Mouse (Mus musculus): ENCODE measurements around the gene Timm8a2.
A peak's percentile ranks its signal among the peaks of the same experiment; 100 is the strongest.
"Not testable (repeated sequence)": the region's sequence is repeated elsewhere in the genome, so short reads cannot be mapped to it uniquely, and the experiment has no call there.

Timm8a2 gene

DNA sequence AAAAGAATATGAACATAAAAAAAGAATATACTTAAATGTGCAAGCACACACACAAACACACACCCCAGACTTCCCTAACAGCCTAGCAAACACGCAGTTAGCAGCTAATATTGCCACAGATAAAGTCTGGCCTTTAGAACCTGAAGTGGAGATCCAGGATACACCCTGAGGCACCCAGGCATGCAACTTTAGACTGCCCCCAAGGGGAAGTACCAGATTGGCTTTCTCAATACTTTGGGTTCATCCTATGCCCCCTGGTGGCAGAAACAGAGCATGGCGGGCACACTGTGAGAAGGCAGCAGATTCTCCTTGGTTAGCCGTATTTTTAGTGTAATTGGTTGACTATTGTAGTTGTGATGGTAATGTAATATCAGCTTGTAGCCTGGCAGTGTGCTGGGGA lies 26.2 kb downstream of the Timm8a2 start:
- peak; percentile 77 to 85 for DNase-seq (ENCODE audit: low spot score in 2 of 2)

DNA sequence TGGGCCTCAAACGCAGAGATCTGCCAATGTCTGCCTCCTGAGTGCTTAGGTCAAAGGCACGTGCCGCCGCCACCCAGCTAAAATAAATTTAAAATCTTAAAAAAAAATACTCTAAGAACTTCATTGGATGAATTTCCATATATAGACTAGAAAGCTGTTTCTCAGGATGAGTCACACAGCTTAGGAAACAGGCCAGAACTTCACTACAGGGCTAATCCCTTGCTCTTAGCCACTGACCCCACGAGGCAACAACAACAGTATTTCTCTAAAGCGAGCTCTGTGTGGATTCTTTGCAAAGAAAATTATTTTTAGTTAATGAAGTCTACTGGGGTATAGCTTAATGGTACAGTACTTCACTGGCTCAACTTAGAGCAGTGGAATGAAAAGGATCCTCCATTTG lies 26.9 kb downstream of the Timm8a2 start:
- DNase-seq (ENCODE audit: low spot score in 2 of 2) = no peak

GRCm38 (mm10) chr14:122062411-122063090 lies 28.1 kb downstream of the Timm8a2 start:
- DNase-seq (ENCODE audit: low spot score in 2 of 2) = no peak

DNA sequence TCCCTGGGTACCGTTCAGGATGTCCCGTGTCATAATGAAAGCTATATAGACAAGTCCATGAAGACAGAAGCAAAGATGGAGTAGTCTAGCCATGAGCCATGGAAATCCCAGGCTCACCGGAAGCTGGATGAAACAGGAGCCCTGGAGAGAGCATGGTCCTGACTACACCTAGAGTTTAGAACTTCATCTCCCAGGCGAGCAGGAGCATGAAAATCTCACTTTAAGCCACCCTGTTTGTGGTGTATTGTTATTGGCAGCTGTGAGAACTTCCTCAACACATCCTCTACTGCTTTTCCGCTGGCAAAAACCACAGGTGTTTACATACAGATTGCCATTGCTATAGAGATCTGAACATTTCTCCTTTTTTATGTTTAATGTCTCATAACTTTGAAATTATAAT lies 29.1 kb downstream of the Timm8a2 start:
- no peak for DNase-seq (ENCODE audit: low spot score in 2 of 2)

DNA sequence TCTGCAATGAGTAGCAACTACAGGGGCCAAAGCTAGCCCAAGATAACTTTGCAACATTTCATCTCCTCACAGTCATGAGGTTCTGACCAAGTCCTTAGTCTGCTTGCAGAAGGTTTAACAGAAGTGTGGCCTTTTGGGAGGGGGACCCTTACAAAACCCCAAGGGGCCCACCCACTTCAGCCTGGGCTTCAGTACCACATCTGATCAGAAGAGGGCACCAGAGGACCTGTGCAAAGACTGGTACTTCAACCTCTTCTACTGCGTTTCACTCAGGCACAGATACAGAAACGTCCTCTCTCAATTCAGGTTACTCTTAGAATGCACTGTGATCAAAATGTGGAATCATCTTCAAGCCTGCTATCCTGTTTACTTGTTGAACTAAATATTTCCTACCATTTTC lies 30.0 kb downstream of the Timm8a2 start:
- DNase-seq (ENCODE audit: low spot score in 2 of 2) = peak; percentile 59 to 78

GRCm38 (mm10) chr14:122066243-122066642 lies 31.8 kb downstream of the Timm8a2 start:
- no peak for DNase-seq (ENCODE audit: low spot score in 2 of 2)

GRCm38 (mm10) chr14:122068036-122068435 lies 33.6 kb downstream of the Timm8a2 start:
- DNase-seq (ENCODE audit: low spot score in 2 of 2) = not testable (repeated sequence)

DNA sequence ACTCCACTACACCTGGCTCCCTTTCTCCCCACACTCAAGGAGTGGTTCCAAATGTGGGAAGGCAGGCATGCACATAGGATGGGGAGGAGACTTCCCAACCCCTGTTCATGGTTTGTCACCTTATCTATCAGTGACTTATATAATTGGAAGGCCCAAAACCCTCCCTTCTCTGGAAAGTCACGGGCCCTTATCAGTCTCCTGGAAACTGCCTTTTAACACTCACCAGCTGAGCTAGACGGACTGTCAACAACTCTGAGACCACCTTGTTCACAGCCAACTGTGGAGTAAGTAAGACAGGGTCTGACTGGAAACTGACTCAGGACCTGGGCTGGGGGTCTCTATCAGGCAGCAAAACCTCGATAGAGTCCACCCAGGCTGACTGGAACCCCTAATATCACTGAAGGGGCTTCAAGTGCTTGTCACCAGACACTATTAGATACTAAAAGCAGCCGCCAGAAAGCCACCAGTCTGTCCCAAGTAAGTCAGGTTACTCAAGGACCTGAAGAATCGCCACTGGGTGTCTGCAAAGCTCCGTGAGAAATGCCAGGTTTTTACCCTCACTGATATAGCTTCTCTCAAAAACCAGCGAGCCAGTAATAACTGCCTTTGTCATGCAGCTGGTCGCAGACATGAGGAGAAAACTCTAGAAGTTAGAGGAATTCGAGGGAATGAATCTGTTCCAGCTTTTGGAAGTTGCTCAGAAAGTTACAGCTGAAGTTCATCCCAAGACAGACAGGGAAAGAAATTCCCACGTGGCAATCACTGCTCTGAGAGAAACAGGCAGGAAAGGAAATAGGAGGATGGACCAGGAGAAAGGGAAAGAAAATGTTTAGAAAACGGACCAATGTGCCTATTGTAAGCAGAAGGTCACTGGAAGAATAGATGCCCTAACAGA lies 34.6 kb downstream of the Timm8a2 start:
- no peak for DNase-seq (ENCODE audit: low spot score in 2 of 2)

DNA sequence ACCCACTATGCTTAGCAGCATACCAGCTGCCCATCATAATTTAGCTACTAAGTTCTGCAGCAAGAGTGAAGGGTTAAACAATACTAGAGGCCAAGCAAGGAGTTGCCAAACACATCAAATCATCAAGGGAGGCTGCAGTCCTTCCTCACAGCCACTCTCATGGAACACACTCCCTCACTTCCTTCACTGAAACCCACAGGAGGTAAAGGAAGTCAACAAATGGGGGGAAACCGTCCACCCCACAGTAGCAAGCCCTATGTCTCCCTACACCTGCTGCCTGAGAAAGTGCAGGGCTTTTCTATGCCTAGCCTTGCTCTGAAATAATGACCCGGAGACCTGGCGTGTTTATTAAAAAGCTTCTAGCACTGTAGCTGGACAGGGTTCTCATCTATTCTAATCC lies 35.5 kb downstream of the Timm8a2 start:
- DNase-seq (ENCODE audit: low spot score in 2 of 2) = no peak

DNA sequence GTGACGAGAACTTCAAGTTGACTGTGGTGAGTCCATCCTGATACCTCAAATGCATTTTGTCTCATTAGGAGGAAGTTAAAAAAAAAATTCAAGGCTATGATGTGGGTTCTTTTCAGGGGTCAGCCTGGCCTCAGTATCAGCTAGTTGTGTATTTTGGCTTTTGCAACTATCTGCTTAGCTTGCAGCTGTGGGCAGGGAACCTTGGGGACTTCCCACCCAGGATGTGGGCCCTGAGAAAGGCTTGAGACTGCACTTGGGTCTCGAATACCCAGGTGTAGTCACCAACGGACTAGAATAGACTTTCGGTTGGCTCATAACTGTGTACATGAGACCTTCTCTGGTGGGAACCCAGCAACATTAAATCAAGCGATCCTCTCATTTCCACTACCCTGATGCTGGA lies 38.9 kb downstream of the Timm8a2 start:
- DNase-seq (ENCODE audit: low spot score in 2 of 2) = peak in 1 of 2 experiments; percentile 37

DNA sequence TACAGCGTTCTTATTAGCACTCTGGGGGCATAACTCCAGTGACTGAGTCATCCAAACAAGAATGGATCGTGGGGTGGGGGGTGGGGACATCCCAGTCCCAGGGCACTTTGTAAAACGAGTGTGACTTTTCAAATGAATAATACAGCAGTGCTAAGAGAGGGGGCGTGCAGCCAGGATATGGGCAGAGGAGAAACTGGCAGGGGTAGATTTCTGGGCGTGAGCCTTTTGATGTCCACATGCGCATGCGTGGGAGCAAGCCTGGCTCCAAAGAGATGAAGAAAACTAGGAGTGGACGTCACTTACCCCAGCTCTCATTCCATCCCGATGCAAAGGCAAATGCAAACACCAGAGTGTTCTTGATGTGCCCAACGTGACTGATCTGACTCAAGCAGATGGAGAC lies 39.9 kb downstream of the Timm8a2 start:
- no peak for DNase-seq (ENCODE audit: low spot score in 2 of 2)

DNA sequence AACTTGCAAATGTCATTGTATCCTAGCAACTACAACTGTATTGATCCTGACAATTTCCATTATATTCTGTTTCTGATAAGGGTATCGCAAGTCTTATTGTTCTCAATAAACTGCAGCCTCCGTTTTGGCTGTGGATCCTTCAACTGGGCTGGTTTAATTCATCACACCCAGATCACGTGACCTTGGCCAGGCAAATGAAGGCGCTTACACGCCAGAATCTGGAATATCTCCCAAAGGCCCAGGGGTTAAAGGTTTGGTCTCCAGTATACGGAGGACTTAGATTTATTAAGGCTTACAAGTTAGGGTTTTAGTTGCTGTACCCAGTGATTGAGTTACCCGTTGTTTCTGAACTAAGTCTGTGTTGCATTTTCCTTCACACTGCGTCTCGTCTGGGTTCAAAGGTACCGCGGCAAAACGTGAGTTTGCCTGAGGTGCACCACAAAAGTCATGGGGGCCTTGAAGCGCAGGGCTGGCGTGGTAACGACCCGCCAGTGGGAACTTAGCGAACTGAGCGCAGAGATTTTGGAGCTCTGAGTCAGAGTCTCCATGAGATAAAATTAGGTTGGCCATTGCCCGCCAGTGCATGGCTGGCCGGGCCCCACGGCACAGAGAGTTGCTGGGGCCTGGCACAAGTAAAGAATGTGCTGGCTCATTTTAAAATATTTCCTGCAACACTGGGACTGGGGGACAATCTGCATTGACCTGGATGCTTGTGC lies 41.2 kb downstream of the Timm8a2 start:
- DNase-seq (ENCODE audit: low spot score in 2 of 2) = no peak

- DNase-seq (ENCODE audit: low spot score in 2 of 2) = no peak
Measured at GRCm38 (mm10) chr14:122077017-122077416, 42.5 kb downstream of the Timm8a2 start.

DNA sequence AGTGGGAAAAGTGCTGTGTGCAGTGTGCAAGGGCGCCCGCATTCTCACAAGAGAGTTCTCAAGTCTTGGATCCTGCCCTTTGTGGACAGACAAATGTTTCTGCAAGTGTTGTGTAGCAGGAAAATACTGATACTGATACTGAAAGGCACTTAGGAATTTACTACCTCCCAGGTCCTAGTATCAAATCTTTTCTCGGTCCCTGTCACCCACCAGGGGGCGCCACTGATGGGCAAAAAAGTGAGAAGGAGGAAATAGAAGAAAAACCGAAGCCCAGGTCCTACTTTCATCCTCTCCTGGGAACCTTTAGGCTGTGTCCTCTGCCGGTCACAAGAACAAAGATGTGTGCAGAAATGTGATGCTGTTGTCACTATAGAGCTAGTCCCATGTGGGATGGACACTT lies 45.0 kb downstream of the Timm8a2 start:
- peak; percentile 48 to 72 for DNase-seq (ENCODE audit: low spot score in 2 of 2)

- no peak for DNase-seq (ENCODE audit: low spot score in 2 of 2)
Measured at GRCm38 (mm10) chr14:122079921-122080320, 45.4 kb downstream of the Timm8a2 start.

- no peak for DNase-seq (ENCODE audit: low spot score in 2 of 2)
Measured at GRCm38 (mm10) chr14:122081308-122081707, 46.8 kb downstream of the Timm8a2 start.

DNA sequence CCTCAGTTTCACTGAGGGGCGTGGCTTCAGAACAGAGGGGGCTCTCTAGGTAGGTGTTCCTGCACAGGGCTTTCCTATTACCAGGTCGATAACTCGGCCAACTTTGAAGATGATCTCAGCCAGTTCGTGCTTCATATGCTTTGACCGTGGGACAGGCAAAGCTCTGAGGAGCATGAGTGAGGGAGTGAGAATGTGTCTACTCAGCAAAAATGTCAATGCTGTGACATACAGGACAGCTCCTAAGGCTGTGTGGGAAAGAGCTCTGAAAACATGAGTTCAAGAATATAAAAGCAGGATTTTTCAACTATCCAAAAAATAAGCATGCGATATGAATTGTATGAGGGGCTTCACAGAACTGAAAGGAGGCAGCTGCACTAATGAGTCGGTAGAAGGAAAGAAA lies 49.0 kb downstream of the Timm8a2 start:
- no peak for DNase-seq (ENCODE audit: low spot score in 2 of 2)

GRCm38 (mm10) chr14:122087956-122088355 lies 53.5 kb downstream of the Timm8a2 start:
- DNase-seq (ENCODE audit: low spot score in 2 of 2) = no peak
